Mouse (Mus musculus): Measurements from ENCODE around the gene Ppp6r1. TPM values are rescaled to one million over a fixed set of nuclear protein-coding genes. Genes with fewer than 3 reads are reported as not detected.

Ppp6r1 gene
- polyA plus RNA-seq, 2 experiments: 7.9 to 86.9 TPM

GRCm38 (mm10) chr7:4675200-4675599, 16.4 kb upstream of the Ppp6r1 start:
- Histone ChIP-seq H3K9ac (ENCODE audit: low read depth, low read length, severe bottlenecking) (no peak overlapping the region), H3K27ac (replicated peaks; ENCODE audit: low read depth, low read length) (no peak overlapping the region), H3K4me1 (ENCODE audit: control insufficient read depth, insufficient read depth, low read length) (no peaks in the 10 kb centered on the region), H3K4me2 (replicated peaks; ENCODE audit: low read depth, low read length, severe bottlenecking) (no peak overlapping the region), H3K4me3 (replicated peaks; ENCODE audit: low read length) (no peak overlapping the region), H3K27me3 (ENCODE audit: control insufficient read depth, insufficient read depth, low read length) (no peaks in the 10 kb centered on the region), H3K36me3 (ENCODE audit: control insufficient read depth, insufficient read depth, low read length) (peaks cover 67% of the 10 kb centered on the region), H3K9me3 (ENCODE audit: control insufficient read depth, low read length) (no peaks in the 10 kb centered on the region)
- TF ChIP-seq POLR2A (IDR thresholded peaks at IDR 0.05; ENCODE audit: borderline replicate concordance, extremely low read depth, insufficient read depth, insufficient read length): no peak
- 85% methylated on average over 7 of the region's 7 CpGs for WGBS
- DNase-seq (ENCODE audit: low spot score) (no peak), ATAC-seq (ENCODE audit: low FRiP score, low read depth) (no peak)

GRCm38 (mm10) chr7:4674114-4674731, 15.4 kb upstream of the Ppp6r1 start:
- no peak overlapping the region for H3K9ac ChIP-seq (ENCODE audit: low read depth, low read length, severe bottlenecking)
- H3K4me3 ChIP-seq (replicated peaks; ENCODE audit: low read length): no peak overlapping the region
- no peaks in the 10 kb centered on the region for H3K4me1 ChIP-seq (ENCODE audit: control insufficient read depth, insufficient read depth, low read length)
- H3K27ac ChIP-seq (replicated peaks; ENCODE audit: low read depth, low read length): no peak overlapping the region
- no peaks in the 10 kb centered on the region for H3K9me3 ChIP-seq (ENCODE audit: control insufficient read depth, low read length)
- H3K4me2 ChIP-seq (replicated peaks; ENCODE audit: low read depth, low read length, severe bottlenecking): no peak overlapping the region
- DNase-seq (ENCODE audit: low spot score) (no peak), ATAC-seq (ENCODE audit: low FRiP score, low read depth) (no peak)
- H3K36me3 ChIP-seq (ENCODE audit: control insufficient read depth, insufficient read depth, low read length): peaks cover 66% of the 10 kb centered on the region
- 93% methylated on average over 12 of the region's 12 CpGs for WGBS
- H3K27me3 ChIP-seq (ENCODE audit: control insufficient read depth, insufficient read depth, low read length): no peaks in the 10 kb centered on the region
- no peak for TF ChIP-seq POLR2A (IDR thresholded peaks at IDR 0.05; ENCODE audit: borderline replicate concordance, extremely low read depth, insufficient read depth, insufficient read length)

- 71% methylated on average over 4 of the region's 4 CpGs for WGBS
These were observed 13.1 kb upstream of the Ppp6r1 start for GRCm38 (mm10) chr7:4671956-4672355.

GRCm38 (mm10) chr7:4670655-4671255, 11.9 kb upstream of the Ppp6r1 start:
- no peaks in the 10 kb centered on the region for H3K27me3 ChIP-seq (ENCODE audit: control insufficient read depth, insufficient read depth, low read length)
- 92% methylated on average over 8 of the region's 8 CpGs for WGBS
- H3K4me2 ChIP-seq (replicated peaks; ENCODE audit: low read depth, low read length, severe bottlenecking): no peak overlapping the region
- H3K9ac ChIP-seq (ENCODE audit: low read depth, low read length, severe bottlenecking): no peak overlapping the region
- no peaks in the 10 kb centered on the region for H3K9me3 ChIP-seq (ENCODE audit: control insufficient read depth, low read length)
- H3K36me3 ChIP-seq (ENCODE audit: control insufficient read depth, insufficient read depth, low read length): peaks cover 68% of the 10 kb centered on the region
- H3K4me1 ChIP-seq (ENCODE audit: control insufficient read depth, insufficient read depth, low read length): no peaks in the 10 kb centered on the region
- ATAC-seq (ENCODE audit: low FRiP score, low read depth) (no peak), DNase-seq (ENCODE audit: low spot score) (no peak)
- no peak overlapping the region for H3K4me3 ChIP-seq (replicated peaks; ENCODE audit: low read length)
- H3K27ac ChIP-seq (replicated peaks; ENCODE audit: low read depth, low read length): no peak overlapping the region
- no peak for TF ChIP-seq POLR2A (IDR thresholded peaks at IDR 0.05; ENCODE audit: borderline replicate concordance, extremely low read depth, insufficient read depth, insufficient read length)

More at GRCm38 (mm10) chr7:4671956-4672355, 13.1 kb upstream of the Ppp6r1 start:
- Histone ChIP-seq H3K9ac (ENCODE audit: low read depth, low read length, severe bottlenecking) (no peak overlapping the region), H3K36me3 (ENCODE audit: control insufficient read depth, insufficient read depth, low read length) (peaks cover 66% of the 10 kb centered on the region), H3K4me2 (replicated peaks; ENCODE audit: low read depth, low read length, severe bottlenecking) (no peak overlapping the region), H3K9me3 (ENCODE audit: control insufficient read depth, low read length) (no peaks in the 10 kb centered on the region), H3K4me1 (ENCODE audit: control insufficient read depth, insufficient read depth, low read length) (no peaks in the 10 kb centered on the region), H3K4me3 (replicated peaks; ENCODE audit: low read length) (no peak overlapping the region), H3K27ac (replicated peaks; ENCODE audit: low read depth, low read length) (no peak overlapping the region), H3K27me3 (ENCODE audit: control insufficient read depth, insufficient read depth, low read length) (no peaks in the 10 kb centered on the region)
- ATAC-seq (ENCODE audit: low FRiP score, low read depth) (peak; percentile 41; the same call in 1 of the 2 replicates), DNase-seq (ENCODE audit: low spot score) (peak; percentile 40)
- no peak for TF ChIP-seq POLR2A (IDR thresholded peaks at IDR 0.05; ENCODE audit: borderline replicate concordance, extremely low read depth, insufficient read depth, insufficient read length)

- no peaks in the 10 kb centered on the region for H3K9me3 ChIP-seq (ENCODE audit: control insufficient read depth, low read length)
- DNase-seq (ENCODE audit: low spot score) (no peak), ATAC-seq (ENCODE audit: low FRiP score, low read depth) (no peak)
- no peak for TF ChIP-seq POLR2A (IDR thresholded peaks at IDR 0.05; ENCODE audit: borderline replicate concordance, extremely low read depth, insufficient read depth, insufficient read length)
- H3K9ac ChIP-seq (ENCODE audit: low read depth, low read length, severe bottlenecking): no peak overlapping the region
- H3K27me3 ChIP-seq (ENCODE audit: control insufficient read depth, insufficient read depth, low read length): no peaks in the 10 kb centered on the region
- H3K27ac ChIP-seq (replicated peaks; ENCODE audit: low read depth, low read length): no peak overlapping the region
- H3K36me3 ChIP-seq (ENCODE audit: control insufficient read depth, insufficient read depth, low read length): peaks cover 61% of the 10 kb centered on the region
- 97% methylated on average over 8 of the region's 9 CpGs for WGBS
- no peaks in the 10 kb centered on the region for H3K4me1 ChIP-seq (ENCODE audit: control insufficient read depth, insufficient read depth, low read length)
- H3K4me2 ChIP-seq (replicated peaks; ENCODE audit: low read depth, low read length, severe bottlenecking): no peak overlapping the region
- no peak overlapping the region for H3K4me3 ChIP-seq (replicated peaks; ENCODE audit: low read length)
These were observed 10.3 kb upstream of the Ppp6r1 start for GRCm38 (mm10) chr7:4669156-4669555.

Measured in limb, embryonic 14.5 days (tissue).